Comparison of ENCODE assay signal across 20 mouse cellular contexts in the genomic region with DNA sequence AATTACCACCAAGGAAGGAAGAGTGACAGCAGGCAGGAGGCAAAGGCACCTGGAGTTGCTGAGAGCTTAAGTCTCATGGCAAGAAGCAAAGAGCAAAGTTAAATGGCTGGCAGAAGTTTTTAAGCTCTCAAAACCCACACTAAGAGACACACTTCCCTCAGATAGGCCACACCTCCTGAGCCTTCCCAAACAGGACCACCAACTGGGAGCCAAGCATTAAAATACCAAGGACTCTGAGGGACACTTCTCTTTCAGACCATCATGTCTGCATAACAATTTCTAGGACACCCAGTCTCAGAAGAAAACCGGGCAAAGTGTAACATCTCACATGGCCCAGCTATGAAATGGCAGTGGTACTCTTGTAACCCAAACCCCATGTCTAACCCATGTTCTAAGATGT. TPM values are rescaled to one million over a fixed set of nuclear protein-coding genes. Genes with fewer than 3 reads are reported as not detected.
DNase-seq lines count a peak whose midpoint lies in the region; ATAC-seq and TF ChIP-seq lines count a peak whose summit lies in the region.
"Had no signal": no experiment of that assay in that cellular context is flagged by ENCODE, and none has a peak within 500 bp of the region (broad histone marks: within the 10 kb centered on the region; RNA-seq: fewer than 3 reads in every experiment).

No protein-coding gene starts in this region.

- no peaks in the 10 kb centered on the region for H3K27me3 ChIP-seq in cerebellum, adult 2 months (ENCODE audit: control insufficient read depth, insufficient read depth, low read length)
- H3K27me3 ChIP-seq in intestine, postnatal 0 days (replicated peaks; ENCODE audit: control insufficient read depth, insufficient read depth, low read length) = no peaks in the 10 kb centered on the region
- no peaks in the 10 kb centered on the region for H3K27me3 ChIP-seq in stomach, postnatal 0 days (ENCODE audit: control insufficient read depth, insufficient read depth, low read length)
- no peaks in the 10 kb centered on the region for H3K27me3 ChIP-seq in thymus, adult 2 months (ENCODE audit: control insufficient read depth, insufficient read depth, low read length)
- H3K27me3 ChIP-seq: forebrain, embryonic 13.5 days; heart, embryonic 15.5 days; hindbrain, embryonic 13.5 days had no signal

- H3K4me1 ChIP-seq in cerebellum, adult 2 months (ENCODE audit: control insufficient read depth, insufficient read depth, low read length) = peaks cover 32% of the 10 kb centered on the region
- peaks cover 7 to 23% of the 10 kb centered on the region in 2 experiments for H3K4me1 ChIP-seq in ES-E14 (ENCODE audit: control insufficient read depth in 2 of 2, insufficient read depth in 2 of 2, low read length in 2 of 2, poor library complexity in 1 of 2)
- H3K4me1 ChIP-seq in intestine, postnatal 0 days (replicated peaks; ENCODE audit: control insufficient read depth, insufficient read depth, low read length) = 0 out of 2 replicates have a peak, but pooled peaks cover 10% of the 10 kb centered on the region
- H3K4me1 ChIP-seq in stomach, postnatal 0 days (replicated peaks; ENCODE audit: control insufficient read depth, insufficient read depth) = 0 out of 2 replicates have a peak, but pooled peaks cover 3% of the 10 kb centered on the region
- H3K4me1 ChIP-seq in thymus, adult 2 months (replicated peaks; ENCODE audit: control insufficient read depth, insufficient read depth, low read length) = no peaks in the 10 kb centered on the region

- no peaks in the 10 kb centered on the region for H3K36me3 ChIP-seq in ES-E14 (ENCODE audit: control insufficient read depth, insufficient read depth, low read length, poor library complexity, severe bottlenecking)
- H3K36me3 ChIP-seq in intestine, postnatal 0 days (ENCODE audit: control insufficient read depth, insufficient read depth) = no peaks in the 10 kb centered on the region
- H3K36me3 ChIP-seq in stomach, postnatal 0 days (ENCODE audit: control insufficient read depth, insufficient read depth, low read length) = no peaks in the 10 kb centered on the region
- H3K36me3 ChIP-seq in thymus, adult 2 months (ENCODE audit: control insufficient read depth, insufficient read depth, low read length) = no peaks in the 10 kb centered on the region
- H3K36me3 ChIP-seq: embryonic facial prominence, embryonic 10.5 days; heart, embryonic 15.5 days; hindbrain, embryonic 13.5 days had no signal

- 78% methylated on average over 1 of the region's 1 CpGs for WGBS in cerebellum, adult 2 months
- 79% methylated on average over 1 of the region's 1 CpGs for WGBS in intestine, postnatal 0 days
- 74% methylated on average over 1 of the region's 1 CpGs for WGBS in stomach, postnatal 0 days
- 97% methylated on average over 1 of the region's 1 CpGs for WGBS in thymus, adult 2 months

- DNase-seq in cerebellum, adult 2 months = no peak
- DNase-seq in cerebellum, postnatal 36 days = no peak
- no peak for DNase-seq in ES-E14 (ENCODE audit: low read depth, low spot score)
- DNase-seq in stomach, postnatal 0 days (ENCODE audit: low spot score) = no peak
- DNase-seq in kidney, postnatal 4 days = no peak
- DNase-seq in layer of hippocampus, adult 18-20 months (ENCODE audit: low spot score in 2 of 2) = no peak
- no peak for DNase-seq in thymus, adult 2 months
- DNase-seq: adrenal gland, postnatal 14 days; forebrain, postnatal 0 days; gastrocnemius, postnatal 14 days; heart, adult 2 months; heart, postnatal 14 days had no signal

- H3K4me3 ChIP-seq in cerebellum, adult 2 months (replicated peaks; ENCODE audit: insufficient read depth, low read depth, low read length) = no peak overlapping the region
- H3K4me3 ChIP-seq in ES-E14 (ENCODE audit: insufficient read depth in 1 of 2, low read depth in 1 of 2, low read length in 2 of 2, poor library complexity in 1 of 2, severe bottlenecking in 1 of 2) = no peak overlapping the region
- H3K4me3 ChIP-seq in intestine, postnatal 0 days (ENCODE audit: low read depth, low read length) = no peak overlapping the region
- H3K4me3 ChIP-seq in stomach, postnatal 0 days (ENCODE audit: low read depth, low read length) = no peak overlapping the region
- no peak overlapping the region for H3K4me3 ChIP-seq in thymus, adult 2 months (ENCODE audit: control insufficient read depth, insufficient read depth, low read length)
- H3K4me3 ChIP-seq: embryonic facial prominence, embryonic 10.5 days; forebrain, embryonic 13.5 days; heart, adult 2 months; heart, embryonic 15.5 days; hindbrain, embryonic 13.5 days had no signal

- ATAC-seq in intestine, postnatal 0 days = no peak
- no peak for ATAC-seq in stomach, postnatal 0 days (ENCODE audit: low FRiP score, low TSS enrichment)
- ATAC-seq: activated CD4-positive, CD25-positive, alpha-beta regulatory T cell, adult 4 months; forebrain, embryonic 13.5 days; forebrain, postnatal 0 days; hindbrain, postnatal 0 days had no signal

- no peak for TF ChIP-seq CTCF in cerebellum, adult 2 months (IDR thresholded peaks at IDR 0.05; ENCODE audit: borderline replicate concordance, insufficient read depth, low read depth, low read length)
- TF ChIP-seq CTCF in intestine, postnatal 0 days (IDR thresholded peaks at IDR 0.05; ENCODE audit: low read depth) = no peak
- no peak for TF ChIP-seq CTCF in stomach, postnatal 0 days (IDR thresholded peaks at IDR 0.05; ENCODE audit: low read depth)
- no peak for TF ChIP-seq CTCF in thymus, adult 2 months (IDR thresholded peaks at IDR 0.05; ENCODE audit: borderline replicate concordance, control insufficient read depth, extremely low read depth, insufficient read depth, low read length, poor library complexity)

- H3K9me3 ChIP-seq in ES-E14 (ENCODE audit: control insufficient read depth, insufficient read depth, low read depth, low read length) = no peaks in the 10 kb centered on the region
- no peaks in the 10 kb centered on the region for H3K9me3 ChIP-seq in intestine, postnatal 0 days (ENCODE audit: control insufficient read depth)
- H3K9me3 ChIP-seq in stomach, postnatal 0 days (ENCODE audit: control insufficient read depth, low read length) = no peaks in the 10 kb centered on the region
- H3K9me3 ChIP-seq: embryonic facial prominence, embryonic 10.5 days; forebrain, embryonic 13.5 days; heart, embryonic 15.5 days; hindbrain, embryonic 13.5 days had no signal

- TF ChIP-seq EP300 in stomach, postnatal 0 days (optimal IDR thresholded peaks at IDR 0.05) = no peak

- TF ChIP-seq POLR2A in cerebellum, adult 2 months (IDR thresholded peaks at IDR 0.05; ENCODE audit: borderline replicate concordance, insufficient read depth, low read length) = no peak
- no peak for TF ChIP-seq POLR2A in thymus, adult 2 months (IDR thresholded peaks at IDR 0.05; ENCODE audit: control insufficient read depth, extremely low read depth, insufficient read depth, low read length, poor library complexity)

- in situ Hi-C loops in ES-E14 (cut with MboI; ENCODE audit: low sequenced_read_pairs in 2 of 2, unreplicated experiment in 2 of 2) = no loop called here

- no peak overlapping the region for H3K9ac ChIP-seq in ES-E14 (ENCODE audit: insufficient read depth, low read depth, low read length, poor library complexity, severe bottlenecking)
- H3K9ac ChIP-seq in intestine, postnatal 0 days (ENCODE audit: low read depth, low read length) = no peak overlapping the region
- no peak overlapping the region for H3K9ac ChIP-seq in stomach, postnatal 0 days (ENCODE audit: low read length)
- H3K9ac ChIP-seq: forebrain, embryonic 13.5 days; forebrain, postnatal 0 days; heart, embryonic 15.5 days; hindbrain, embryonic 13.5 days had no signal

- peak overlapping the region; percentile 84; the same call in 1 of the 2 replicates for H3K27ac ChIP-seq in cerebellum, adult 2 months (ENCODE audit: insufficient read depth, low read length)
- H3K27ac ChIP-seq in ES-E14 (ENCODE audit: insufficient read depth, low read depth, low read length, poor library complexity, severe bottlenecking) = peak overlapping the region; percentile 98; the same call in 1 of the 2 replicates
- H3K27ac ChIP-seq in intestine, postnatal 0 days (ENCODE audit: low read depth, low read length) = peak overlapping the region; percentile 78
- peak overlapping the region; percentile 88 for H3K27ac ChIP-seq in stomach, postnatal 0 days (replicated peaks)
- no peak overlapping the region for H3K27ac ChIP-seq in thymus, adult 2 months (ENCODE audit: control insufficient read depth, insufficient read depth, low read length)
- H3K27ac ChIP-seq: embryonic facial prominence, embryonic 10.5 days; forebrain, embryonic 13.5 days; heart, adult 2 months; heart, embryonic 15.5 days; hindbrain, embryonic 13.5 days; hindbrain, postnatal 0 days had no signal

- no peak overlapping the region for H3K4me2 ChIP-seq in intestine, postnatal 0 days (replicated peaks; ENCODE audit: low read depth)
- no peak overlapping the region for H3K4me2 ChIP-seq in stomach, postnatal 0 days (replicated peaks; ENCODE audit: low read depth)
- H3K4me2 ChIP-seq: forebrain, embryonic 13.5 days; heart, embryonic 11.5 days; heart, embryonic 15.5 days; hindbrain, embryonic 13.5 days had no signal

TF ChIP-seq in ES-E14, 5 proteins besides CTCF, POLR2A, EP300 and RAD21:
- TF ChIP-seq ZC3H11A (IDR thresholded peaks at IDR 0.05; ENCODE audit: borderline replicate concordance, low read depth, low read length) (no peak), CHD2 (IDR thresholded peaks at IDR 0.05; ENCODE audit: low read depth, low read length) (no peak), MAFK (IDR thresholded peaks at IDR 0.05; ENCODE audit: insufficient read depth, low read depth, low read length) (no peak), HCFC1 (IDR thresholded peaks at IDR 0.05; ENCODE audit: borderline replicate concordance, insufficient read depth, low read length) (no peak; the same call in 1 of the 2 replicates), ZNF384 (IDR thresholded peaks at IDR 0.05; ENCODE audit: low read depth, low read length) (no peak)

RNA-seq across cellular contexts. Expression of gene Rps6ka1, which starts 9.4 kb away (rescaled TPM):
- 93.6 and 114 TPM in 2 replicates for polyA plus RNA-seq in cerebellum, adult 2 months (2012; rRNA removed)
- 87.1 and 95.0 TPM in 2 replicates for total RNA-seq in ES-E14 (2012; rRNA removed)
- 86.2 and 88.8 TPM in 2 replicates for polyA plus RNA-seq in intestine, postnatal 0 days (2015; fragmentation: Nextera tagmentation; extraction: Ambion mirVana)
- 45.5 and 46.0 TPM in 2 replicates for polyA plus RNA-seq in stomach, postnatal 0 days (2015; fragmentation: Nextera tagmentation; extraction: Ambion mirVana)
- 10 to 100 TPM; 10.6 to 10.9 TPM for total RNA-seq in layer of hippocampus, adult 18-20 months (2021)
- 79.3 and 84.0 TPM in 2 replicates for polyA plus RNA-seq in thymus, adult 2 months (2012; rRNA removed)
